Mouse (Mus musculus) adrenal gland, adult 18-20 months (tissue): Measurements from ENCODE around the gene Cpne8. TPM values are rescaled to one million over a fixed set of nuclear protein-coding genes. Genes with fewer than 3 reads are reported as not detected.

Source experiments
- DNase-seq, 2 experiments: peaks; one replicate each; pipeline ENCODE4 v3.0.0; 2021 to 2022; ENCODE audit warnings: low spot score in 2 of 2
- long read RNA-seq, 2 experiments: library from polyadenylated mRNA; stranded (forward); transcript quantifications; one replicate each; pipeline ENCODE4 v2.0.0; 2021
- total RNA-seq, 2 experiments: library from RNA; stranded (reverse); gene quantifications; 1 replicate in 1 of 2; 2 replicates in 1 of 2; pipeline ENCODE4 v1.2.3; 2021

Cpne8 gene
- total RNA-seq = 10 to 100 TPM in 1 of 2 experiments, 1 to 10 TPM in 1; 4.2 to 12.0 TPM
- long read RNA-seq, experiment 1, partial matches to known transcripts = 0 of 5 reads
- long read RNA-seq, experiment 1, other reads (novel, unspliced or antisense) = 1 of 5 reads
- long read RNA-seq, experiment 2, partial matches to known transcripts = 6 of 9 reads
- long read RNA-seq, experiment 2, other reads (novel, unspliced or antisense) = 0 of 9 reads

DNA sequence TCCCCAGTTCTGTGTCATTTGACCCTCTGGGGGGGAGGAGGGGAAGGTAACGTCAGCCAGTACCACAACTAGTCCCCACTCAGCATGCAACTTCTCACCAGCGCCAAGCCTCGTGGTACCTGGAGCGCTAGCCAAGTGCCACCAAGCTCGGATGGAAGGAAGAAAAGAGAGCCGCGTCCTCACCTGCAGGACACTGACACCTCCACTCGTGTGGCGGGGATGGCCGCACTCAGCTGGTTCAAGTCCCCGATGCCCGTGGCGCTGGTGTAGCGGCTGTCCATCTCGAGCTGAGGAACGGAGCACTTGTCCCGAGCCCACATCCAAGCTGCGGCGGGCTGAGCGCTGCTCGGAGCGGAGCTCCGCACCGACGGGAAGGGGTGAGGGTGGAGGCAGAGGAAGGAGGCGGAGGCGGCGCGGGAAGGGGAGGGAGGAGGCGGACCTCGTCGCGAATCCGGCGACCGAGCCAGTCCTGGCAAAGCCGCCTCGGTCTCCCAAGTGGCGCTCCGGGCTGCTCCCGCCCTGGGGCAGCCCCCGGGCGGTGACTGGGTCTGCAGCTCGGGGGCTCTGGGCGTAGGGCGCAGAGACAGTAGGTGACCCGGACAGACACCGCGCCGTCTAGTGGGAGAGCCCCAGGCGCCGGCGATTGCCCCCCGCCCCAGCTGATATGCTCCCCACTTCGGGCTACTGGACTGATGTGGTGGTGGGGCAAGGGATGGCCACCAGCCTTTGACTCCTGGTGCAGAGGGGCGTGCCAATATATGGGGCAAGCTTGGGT is at the start of gene Cpne8:
TSS of gene Cpne8 (minus strand) at position 448 of the 775 bp plus-strand sequence.
- peak; percentile 56 to 70 for DNase-seq

DNA sequence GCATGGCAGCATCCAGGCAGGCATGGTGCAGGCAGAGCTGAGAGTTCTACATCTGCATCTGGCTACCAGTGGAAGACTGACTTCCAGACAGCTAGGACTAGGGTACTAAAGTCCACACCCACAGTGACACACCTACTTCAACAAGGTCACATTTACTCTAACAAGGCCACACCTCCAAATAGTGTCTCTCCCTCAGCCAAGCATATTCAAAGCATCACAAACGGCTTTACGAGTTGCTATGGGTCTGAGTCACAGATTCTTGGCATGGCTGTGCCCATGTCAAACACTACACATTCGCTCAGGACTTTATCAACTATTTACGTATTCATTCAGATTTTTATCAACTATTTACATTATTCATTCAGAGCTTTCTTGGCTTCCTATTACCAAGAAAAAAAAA is 38.5 kb upstream of the Cpne8 start:
- DNase-seq = no peak

- no peak for DNase-seq
Measured at GRCm38 (mm10) chr15:90709296-90709695, 30.1 kb upstream of the Cpne8 start.

GRCm38 (mm10) chr15:90704314-90704713 is 25.1 kb upstream of the Cpne8 start:
- no peak for DNase-seq

GRCm38 (mm10) chr15:90703502-90704232 is 24.4 kb upstream of the Cpne8 start:
- no peak for DNase-seq

- DNase-seq = no peak
Measured at GRCm38 (mm10) chr15:90686770-90687169, 7.5 kb upstream of the Cpne8 start.

DNA sequence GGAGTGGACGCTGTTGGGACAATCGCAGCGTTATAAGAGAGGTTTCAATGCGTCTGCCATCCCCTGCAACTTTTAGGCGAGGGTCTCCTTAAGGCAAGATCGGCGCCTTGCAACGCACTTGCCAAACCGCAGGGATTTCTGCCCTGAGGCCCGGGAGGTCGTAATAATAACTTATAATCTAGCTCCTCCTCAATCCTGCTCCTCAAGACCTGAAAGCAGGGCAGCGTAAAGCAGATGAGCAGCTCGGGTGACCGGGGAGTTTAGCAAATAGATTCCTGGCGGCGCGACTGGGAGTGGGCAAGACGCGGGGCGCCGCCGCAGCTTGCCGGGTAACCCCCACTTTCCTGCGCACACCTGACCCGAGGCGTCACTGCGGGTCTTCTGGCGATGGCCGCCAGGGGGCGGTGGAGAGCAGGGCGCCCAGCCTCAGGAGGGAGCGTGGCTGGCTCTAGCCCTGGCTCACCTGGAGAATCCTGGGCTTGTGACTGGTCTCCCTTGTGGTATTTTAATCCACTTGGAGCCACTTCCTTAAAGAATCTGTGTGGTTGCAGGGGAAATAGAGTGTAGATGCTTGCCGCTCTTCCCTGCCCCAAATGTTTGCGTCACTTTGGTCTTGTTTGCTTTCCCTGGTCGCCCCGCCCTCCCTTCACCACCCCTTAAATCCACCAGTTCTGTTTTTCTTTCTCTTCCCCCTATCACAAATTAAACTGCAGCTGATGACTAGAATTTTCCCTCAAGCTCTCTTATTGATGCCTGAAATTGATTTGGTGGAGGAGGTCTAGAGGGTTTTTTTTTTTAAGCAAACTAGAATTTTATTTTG is 738 bp upstream of the Cpne8 start:
- DNase-seq = peak; percentile 57 to 73

GRCm38 (mm10) chr15:90678488-90678887 is 744 bp downstream of the Cpne8 start:
- peak; percentile 3 to 32 for DNase-seq

GRCm38 (mm10) chr15:90669494-90669893 is 9.7 kb downstream of the Cpne8 start:
- DNase-seq = no peak

DNA sequence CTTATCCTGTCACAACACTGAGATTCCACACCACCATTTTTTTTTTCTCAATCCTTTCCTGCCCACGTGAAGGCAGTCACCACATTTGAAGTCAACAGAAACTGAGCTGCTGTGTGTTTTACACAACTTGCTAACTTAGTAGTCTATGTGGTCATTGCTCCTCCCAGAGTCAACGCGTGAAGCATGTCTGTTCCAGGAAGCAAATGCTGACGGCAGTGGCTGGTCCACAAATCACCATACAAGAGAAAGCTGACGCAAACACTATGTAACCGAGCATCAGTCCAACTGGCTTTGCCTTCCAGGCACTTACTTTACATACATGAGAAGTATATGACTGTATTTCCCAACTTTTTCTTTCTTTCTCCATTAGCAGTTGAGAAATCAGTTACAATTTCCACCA is 12.3 kb downstream of the Cpne8 start:
- DNase-seq = no peak

DNA sequence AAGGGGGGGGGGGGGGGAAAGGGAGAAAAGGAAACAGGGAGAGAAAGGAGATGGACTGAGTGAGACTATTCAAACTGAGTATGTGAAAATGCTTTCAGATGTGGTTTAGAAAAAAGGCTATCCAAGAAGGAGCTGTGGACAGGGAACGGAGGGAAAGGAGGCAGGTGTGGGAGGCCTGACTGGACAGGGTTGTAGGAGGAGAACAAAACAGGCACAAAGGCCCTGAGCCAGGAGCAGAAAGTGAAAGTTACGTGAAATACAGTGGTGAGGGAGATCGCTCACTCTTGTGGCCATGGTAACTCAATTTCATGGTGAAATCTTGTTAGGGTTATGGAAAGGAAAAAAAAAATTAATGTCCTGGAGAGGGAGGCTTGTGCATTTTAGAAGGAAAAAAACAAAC is 14.6 kb downstream of the Cpne8 start:
- DNase-seq = no peak

DNA sequence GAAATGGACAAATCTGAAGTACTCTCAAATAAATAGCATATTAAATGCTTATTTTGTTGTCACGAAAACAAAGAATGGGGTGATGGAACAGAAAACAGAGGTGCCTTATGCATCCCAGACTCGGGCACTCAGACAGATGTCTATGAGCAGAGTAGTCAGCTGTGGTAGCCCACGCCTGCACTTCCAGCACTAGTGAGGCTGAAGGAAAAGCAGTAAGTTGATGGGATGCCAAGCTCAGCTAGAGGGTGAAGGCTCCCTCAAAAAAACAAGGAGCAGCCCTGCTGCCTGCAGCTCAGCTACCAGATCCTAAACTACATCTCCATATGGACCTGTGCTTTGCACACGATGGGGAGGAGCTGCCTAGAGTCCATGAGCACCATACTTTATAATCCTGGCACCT is 15.6 kb downstream of the Cpne8 start:
- no peak for DNase-seq

DNA sequence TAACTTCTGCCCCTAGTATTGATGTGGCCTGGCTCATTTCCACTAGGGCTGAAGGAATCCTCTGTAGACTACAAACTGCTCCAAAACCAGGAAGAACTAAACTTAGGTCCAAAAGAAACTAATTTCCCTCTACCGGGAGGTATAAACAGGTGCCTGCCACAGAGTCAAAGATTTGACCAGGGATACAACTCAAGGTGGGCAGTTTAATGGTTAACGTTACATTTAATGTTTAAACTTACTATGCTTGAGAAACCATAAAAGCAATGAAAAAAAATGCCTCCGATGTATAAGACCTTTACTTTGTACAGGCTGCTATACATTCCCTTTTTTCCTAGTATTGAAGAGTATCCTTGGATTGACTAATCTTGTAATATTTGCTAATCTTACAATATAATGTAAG is 18.5 kb downstream of the Cpne8 start:
- DNase-seq = no peak

DNA sequence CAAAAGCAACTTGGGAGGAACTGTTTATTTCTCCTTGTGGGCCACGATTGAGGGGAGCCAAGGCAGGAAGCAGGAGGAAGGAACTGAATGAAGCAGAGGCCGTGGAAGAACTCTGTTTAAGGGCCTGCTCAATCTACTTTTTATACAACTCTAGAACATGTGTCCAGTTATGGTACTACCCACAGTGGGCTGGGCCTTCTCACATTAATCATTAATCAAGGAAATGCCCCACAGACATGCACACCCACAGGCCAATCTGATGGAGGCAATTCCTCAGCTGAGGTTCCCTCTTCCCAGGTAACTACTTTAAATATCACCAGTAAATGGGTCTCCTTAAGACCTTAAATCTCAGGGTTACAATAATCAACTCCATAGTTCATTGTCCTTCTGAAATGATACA is 21.2 kb downstream of the Cpne8 start:
- no peak for DNase-seq

- no peak for DNase-seq
Measured at GRCm38 (mm10) chr15:90656521-90656920, 22.7 kb downstream of the Cpne8 start.

GRCm38 (mm10) chr15:90647011-90647577 is 32.1 kb downstream of the Cpne8 start:
- no peak for DNase-seq

DNA sequence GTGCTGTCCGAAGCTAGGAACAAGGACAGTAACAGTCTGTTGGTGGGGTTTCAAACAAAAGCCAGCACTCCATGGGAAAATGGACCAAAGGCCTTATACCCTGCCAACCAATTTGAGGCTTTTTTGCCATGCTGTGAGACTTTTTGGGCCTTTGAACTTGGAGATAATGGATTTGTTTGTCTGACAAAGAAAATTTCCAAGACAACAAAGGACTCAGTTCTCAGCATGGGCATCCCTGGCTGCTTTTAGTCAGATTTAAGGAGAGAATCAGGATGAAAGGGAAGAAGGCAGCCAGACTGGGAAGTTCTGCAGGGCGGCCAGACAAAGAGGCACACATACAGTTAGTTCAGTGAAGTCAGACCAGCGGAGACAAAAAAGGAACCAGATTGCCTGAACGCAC is 32.9 kb downstream of the Cpne8 start:
- no peak for DNase-seq

GRCm38 (mm10) chr15:90645828-90646227 is 33.4 kb downstream of the Cpne8 start:
- no peak for DNase-seq

DNA sequence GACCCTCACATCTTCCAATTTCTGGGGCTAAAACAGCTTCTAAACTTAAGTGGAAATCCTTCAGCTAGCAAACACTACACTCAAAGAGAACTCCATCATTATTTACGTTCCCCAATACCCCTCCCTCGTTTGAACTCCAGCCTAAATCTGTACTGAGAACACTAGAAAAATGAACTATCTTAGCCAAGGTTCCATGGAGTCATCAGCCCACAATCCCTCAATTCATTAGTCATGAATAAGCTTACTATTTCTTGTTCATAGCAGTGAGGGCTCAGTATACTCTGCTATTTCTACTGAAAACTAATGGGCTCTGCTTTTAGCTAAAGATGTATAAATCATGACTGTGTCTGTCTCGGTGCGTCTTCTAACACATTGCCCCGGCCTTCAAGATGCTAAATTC is 55.0 kb downstream of the Cpne8 start:
- DNase-seq = no peak

GRCm38 (mm10) chr15:90622005-90622404 is 57.2 kb downstream of the Cpne8 start:
- no peak for DNase-seq

DNA sequence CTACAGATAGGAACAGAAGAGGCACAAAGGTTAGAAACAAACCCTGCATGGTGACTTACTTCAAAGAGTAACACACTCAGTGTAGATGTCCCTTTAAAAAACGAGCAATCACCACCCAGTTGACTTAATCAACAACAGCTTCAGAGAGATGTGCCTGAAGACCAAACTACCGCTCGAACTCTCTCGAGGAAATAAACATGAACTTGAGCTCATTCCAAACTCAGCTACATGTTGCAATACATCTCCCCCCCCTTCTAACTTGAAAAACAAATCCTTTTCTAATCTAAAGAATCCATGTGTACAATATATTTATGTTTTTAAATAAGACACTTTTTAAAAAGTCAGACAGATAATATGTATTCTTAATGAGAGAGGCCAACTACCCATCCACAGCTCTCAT is 59.5 kb downstream of the Cpne8 start:
- DNase-seq = no peak
